Mouse (Mus musculus) heart, adult 2 months (tissue): Measurements from ENCODE around the gene AC140267.1.

Source experiments
- CTCF ChIP-seq: fragments of 200-600 bp; IDR thresholded peaks from 2 replicates; pipeline ENCODE4 v1.8.1; 2022; ENCODE audit warnings: antibody characterized with exemption, mild to moderate bottlenecking, moderate library complexity
- EP300 ChIP-seq: fragments of 200-500 bp; IDR thresholded peaks from 2 replicates; pipeline ENCODE4 v1.6.1; 2011; ENCODE audit warnings: low read depth, low read length, control low read depth; ENCODE audit not compliant: insufficient read depth

DNA sequence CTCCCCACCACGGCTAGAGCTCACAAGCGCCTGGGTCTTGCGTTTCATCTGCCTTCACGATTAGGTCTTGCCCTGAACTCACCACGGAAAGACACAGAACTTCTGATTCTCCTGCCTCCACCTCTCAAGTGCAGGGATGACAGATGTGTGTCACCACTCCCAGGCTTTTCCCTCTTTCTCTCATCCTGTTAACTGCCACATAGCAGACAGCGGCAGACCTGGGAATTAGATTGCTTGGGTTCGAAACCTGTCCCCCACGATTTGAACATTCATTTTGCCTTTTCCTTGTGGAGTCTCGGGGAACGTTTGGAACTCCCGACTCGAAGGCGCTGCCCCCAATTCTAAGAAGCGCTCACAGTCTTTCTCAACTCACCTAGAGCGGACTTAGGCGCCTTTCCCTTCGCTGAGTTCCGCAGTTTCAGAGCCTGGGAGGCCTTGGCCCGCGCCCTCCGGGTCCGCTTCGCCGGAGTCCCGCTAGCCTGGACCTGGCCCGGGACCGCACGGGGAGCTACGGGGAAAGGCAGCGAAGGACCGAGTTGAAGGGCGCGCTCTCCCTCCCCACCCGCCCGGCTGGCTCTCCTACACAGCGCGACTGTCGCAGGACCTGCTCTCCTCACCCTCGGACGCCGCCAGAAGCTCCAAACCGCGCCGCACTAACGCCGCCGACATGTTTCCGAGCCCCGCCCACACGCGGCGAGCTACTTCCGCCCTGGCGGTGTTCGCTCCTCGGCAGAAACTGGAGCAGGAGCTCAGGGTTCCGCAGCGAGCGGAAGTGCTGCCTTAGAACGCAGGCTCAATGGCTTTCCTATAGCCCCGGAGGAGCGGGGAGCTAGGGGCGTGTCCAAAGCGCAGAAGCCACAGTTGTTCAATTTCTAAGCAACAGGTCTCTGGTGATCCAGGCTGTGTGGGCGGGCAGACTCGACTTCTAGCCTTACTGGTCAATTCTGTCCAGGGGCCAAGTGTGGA, 28.3 kb downstream of the AC140267.1 start, which contains the start of gene Rps19bp1:
- TF ChIP-seq CTCF (no peak), EP300 (peak; percentile 57; the same call in 1 of the 2 replicates)
